Mouse (Mus musculus) hindbrain, embryonic 16.5 days (tissue): Measurements from ENCODE around the gene Fastkd5. TPM values are rescaled to one million over a fixed set of nuclear protein-coding genes. Genes with fewer than 3 reads are reported as not detected.

Experiments used
- ATAC-seq: fragments of 200-750 bp; cut with Nextera tagmentation; 2 replicates; pipeline ENCODE4 v1.8.0; 2017; ENCODE audit warnings: moderate TSS enrichment, moderate library complexity
- H3K27ac ChIP-seq: fragments of 300-500 bp; sonication (generic); 2 replicates; pipeline ENCODE4 v1.5.1; 2014; ENCODE audit warnings: low read depth, mild to moderate bottlenecking, control low read depth, low read length, moderate library complexity
- H3K27me3 ChIP-seq: fragments of 300-500 bp; sonication (generic); replicated peaks from 2 replicates; pipeline ENCODE4 v1.6.1; 2014; ENCODE audit warnings: low read length; ENCODE audit not compliant: control insufficient read depth, insufficient read depth
- H3K36me3 ChIP-seq: fragments of 300-500 bp; sonication (generic); 2 replicates; pipeline ENCODE4 v1.6.1; 2014; ENCODE audit warnings: mild to moderate bottlenecking, low read length, moderate library complexity, mixed read lengths; ENCODE audit not compliant: control insufficient read depth, insufficient read depth
- H3K4me1 ChIP-seq: fragments of 300-500 bp; sonication (generic); 2 replicates; pipeline ENCODE4 v1.6.1; 2014; ENCODE audit warnings: low read depth, low read length; ENCODE audit not compliant: control insufficient read depth, insufficient read depth
- H3K4me2 ChIP-seq: fragments of 300-500 bp; sonication (generic); 2 replicates; pipeline ENCODE4 v1.6.1; 2014; ENCODE audit warnings: mild to moderate bottlenecking, low read length, control low read depth, moderate library complexity
- H3K4me3 ChIP-seq: fragments of 300-500 bp; sonication (generic); 2 replicates; pipeline ENCODE4 v1.5.1; 2014; ENCODE audit warnings: mild to moderate bottlenecking, low read length, control low read depth, moderate library complexity
- H3K9ac ChIP-seq: fragments of 300-500 bp; sonication (generic); 2 replicates; pipeline ENCODE4 v1.6.1; 2014; ENCODE audit warnings: low read depth, mild to moderate bottlenecking, control low read depth, low read length, moderate library complexity
- H3K9me3 ChIP-seq: fragments of 300-500 bp; sonication (generic); 2 replicates; pipeline ENCODE4 v1.6.1; 2014; ENCODE audit warnings: mild to moderate bottlenecking, low read length, moderate library complexity; ENCODE audit not compliant: control insufficient read depth
- WGBS: fragments of 180-500 bp; shearing (Covaris S2); extraction: QIAGEN DNeasy Blood & Tissue Kit; methylation state at CpG from one replicate; pipeline ENCODE4 v1.1.7; 2014; 5-methylcytosine and 5-hydroxymethylcytosine counted together
- polyA plus RNA-seq: library from polyadenylated mRNA; unstranded; fragments of >200 nt; fragmentation: Nextera tagmentation; extraction: Ambion mirVana; gene quantifications from 2 replicates; pipeline ENCODE4 v1.2.1, GENCODE M21; 2015

Gene Fastkd5
- polyA plus RNA-seq: 9.7 and 10.8 TPM in 2 replicates

GRCm38 (mm10) chr2:130629839-130630203, at the start of gene Fastkd5, which contains the start of gene Ubox5:
Fastkd5 (minus strand) TSS chr2:130630027.
Ubox5 (minus strand) TSS chr2:130630038.
- H3K9ac ChIP-seq: peak within 1 kb of the TSS; percentile 90
- H3K27ac ChIP-seq: peak within 1 kb of the TSS; percentile 76
- ATAC-seq: peak; percentile 86
- peaks cover under 1% of the 10 kb centered on the region; the same call in 1 of the 2 replicates for H3K36me3 ChIP-seq
- H3K4me2 ChIP-seq: peak within 1 kb of the TSS; percentile 93
- H3K4me3 ChIP-seq: peak within 1 kb of the TSS; percentile 95
- peaks cover 8% of the 10 kb centered on the region for H3K27me3 ChIP-seq
- under 1% methylated on average over 20 of the region's 25 CpGs for WGBS
- H3K4me1 ChIP-seq: peaks cover 16% of the 10 kb centered on the region
- no peaks in the 10 kb centered on the region for H3K9me3 ChIP-seq

- H3K4me1 ChIP-seq: no peaks in the 10 kb centered on the region
- H3K4me3 ChIP-seq: no peak overlapping the region
- no peak for ATAC-seq
- peaks cover 59% of the 10 kb centered on the region for H3K36me3 ChIP-seq
- H3K9me3 ChIP-seq: no peaks in the 10 kb centered on the region
- H3K4me2 ChIP-seq: no peak overlapping the region
- WGBS: 96% methylated on average over 12 of the region's 12 CpGs
- H3K9ac ChIP-seq: no peak overlapping the region
- no peak overlapping the region for H3K27ac ChIP-seq
- H3K27me3 ChIP-seq: no peaks in the 10 kb centered on the region
These were observed 49.3 kb upstream of the Fastkd5 start for GRCm38 (mm10) chr2:130679154-130679553.

DNA sequence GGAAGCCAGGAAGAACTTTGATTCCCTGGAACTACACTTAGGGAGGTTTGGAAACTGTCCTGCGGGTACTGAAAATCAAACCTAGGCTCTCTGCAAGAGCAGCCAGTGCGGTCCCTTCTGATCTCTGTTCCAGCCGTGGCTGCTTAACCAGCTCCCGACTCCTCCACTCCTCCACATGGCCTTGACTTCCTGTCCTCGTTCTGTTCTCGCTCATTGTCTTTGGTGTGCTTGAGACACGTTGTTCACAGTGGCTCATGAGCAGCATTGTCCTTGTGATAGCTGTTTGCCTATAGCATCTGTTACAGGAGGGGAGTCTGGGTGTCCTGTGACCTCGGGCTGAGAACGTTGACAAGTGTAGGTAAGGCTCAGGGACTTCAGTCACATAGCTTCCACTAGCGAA, 47.4 kb upstream of the Fastkd5 start:
- ATAC-seq: no peak
- WGBS: 94% methylated on average over 10 of the region's 10 CpGs

DNA sequence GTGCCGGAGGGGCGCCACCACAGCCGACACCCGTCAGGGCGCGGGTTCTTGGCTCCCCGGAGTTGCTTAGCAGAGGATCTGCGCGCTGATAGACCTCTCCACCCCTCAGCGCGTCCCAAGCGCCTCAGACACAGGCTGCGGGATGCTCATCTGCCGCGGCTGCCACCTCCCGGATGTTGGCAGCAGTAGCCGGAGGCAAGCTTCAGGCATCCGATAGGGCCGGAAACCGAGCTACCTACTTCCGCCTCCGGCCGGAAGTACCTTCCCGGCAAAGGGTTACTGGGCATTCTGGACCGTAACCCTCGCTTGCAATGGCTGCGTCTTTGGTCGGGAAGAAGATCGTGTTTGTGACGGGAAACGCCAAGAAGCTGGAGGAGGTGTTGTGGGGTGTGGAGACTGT, 37.7 kb upstream of the Fastkd5 start, which contains the start of gene Itpa:
Itpa (plus strand) TSS at position 52 of the 400 bp plus-strand sequence.
- H3K27me3 ChIP-seq: no peaks in the 10 kb centered on the region
- H3K36me3 ChIP-seq: 0 out of 2 replicates have a peak, but pooled peaks cover 5% of the 10 kb centered on the region
- H3K4me3 ChIP-seq: peak within 1 kb of the TSS; percentile 58
- H3K27ac ChIP-seq: peak within 1 kb of the TSS; percentile 90
- H3K4me1 ChIP-seq: peaks cover 27% of the 10 kb centered on the region
- 1% methylated on average over 31 of the region's 31 CpGs for WGBS
- no peaks in the 10 kb centered on the region for H3K9me3 ChIP-seq
- H3K4me2 ChIP-seq: peak within 1 kb of the TSS; percentile 62
- peak; percentile 75 for ATAC-seq
- peak within 1 kb of the TSS; percentile 65 for H3K9ac ChIP-seq

More for the DNA sequence above, 47.4 kb upstream of the Fastkd5 start:
- no peak overlapping the region for H3K9ac ChIP-seq
- H3K27ac ChIP-seq: no peak overlapping the region
- H3K27me3 ChIP-seq: no peaks in the 10 kb centered on the region
- no peak overlapping the region for H3K4me2 ChIP-seq
- H3K9me3 ChIP-seq: no peaks in the 10 kb centered on the region
- H3K4me3 ChIP-seq: no peak overlapping the region
- peaks cover 69% of the 10 kb centered on the region for H3K36me3 ChIP-seq
- H3K4me1 ChIP-seq: no peaks in the 10 kb centered on the region

- Histone ChIP-seq H3K27ac (peak within 1 kb of the TSS; percentile 100), H3K4me1 (peaks cover 29% of the 10 kb centered on the region), H3K4me2 (peak within 1 kb of the TSS; percentile 75), H3K9me3 (no peaks in the 10 kb centered on the region), H3K4me3 (peak within 1 kb of the TSS; percentile 66), H3K36me3 (peaks cover 9% of the 10 kb centered on the region), H3K9ac (peak within 1 kb of the TSS; percentile 94), H3K27me3 (no peaks in the 10 kb centered on the region)
- under 1% methylated on average over 39 of the region's 40 CpGs for WGBS
- peak; percentile 98 for ATAC-seq
These were observed 34.4 kb upstream of the Fastkd5 start, which contains the start of gene Ddrgk1 for GRCm38 (mm10) chr2:130664102-130664701. Ddrgk1 (minus strand) TSS chr2:130664659.

DNA sequence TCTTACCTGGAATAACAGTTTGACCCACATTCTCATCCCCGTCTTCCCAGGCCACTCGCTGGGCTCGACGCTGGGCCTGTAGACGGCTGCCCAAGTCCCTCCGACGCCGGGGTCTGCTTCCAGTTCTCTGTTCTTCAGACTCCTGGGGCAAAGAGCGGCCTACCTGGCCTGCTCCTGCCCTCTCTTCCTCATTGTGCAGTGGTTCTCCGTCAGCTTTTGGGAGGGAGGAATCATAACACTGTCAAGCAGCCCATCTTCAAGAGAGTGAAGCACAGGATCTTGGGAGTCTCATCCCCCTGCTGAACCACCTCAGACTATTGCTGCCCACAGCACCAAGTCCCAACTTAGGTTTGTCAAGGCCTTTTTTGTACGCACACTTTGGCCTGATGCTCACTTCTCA, 33.5 kb upstream of the Fastkd5 start:
- H3K4me2 ChIP-seq: peak overlapping the region; percentile 75
- H3K27me3 ChIP-seq: no peaks in the 10 kb centered on the region
- peak overlapping the region; percentile 66 for H3K4me3 ChIP-seq
- H3K27ac ChIP-seq: no peak overlapping the region; the same call in 1 of the 2 replicates
- ATAC-seq: no peak
- peak overlapping the region; percentile 94 for H3K9ac ChIP-seq
- peaks cover 23% of the 10 kb centered on the region for H3K4me1 ChIP-seq
- 88% methylated on average over 11 of the region's 11 CpGs for WGBS
- no peaks in the 10 kb centered on the region for H3K9me3 ChIP-seq
- peaks cover 16% of the 10 kb centered on the region for H3K36me3 ChIP-seq

- peaks cover 43% of the 10 kb centered on the region for H3K36me3 ChIP-seq
- 96% methylated on average over 10 of the region's 10 CpGs for WGBS
- no peak for ATAC-seq
These were observed 28.7 kb upstream of the Fastkd5 start for GRCm38 (mm10) chr2:130658530-130658929.

DNA sequence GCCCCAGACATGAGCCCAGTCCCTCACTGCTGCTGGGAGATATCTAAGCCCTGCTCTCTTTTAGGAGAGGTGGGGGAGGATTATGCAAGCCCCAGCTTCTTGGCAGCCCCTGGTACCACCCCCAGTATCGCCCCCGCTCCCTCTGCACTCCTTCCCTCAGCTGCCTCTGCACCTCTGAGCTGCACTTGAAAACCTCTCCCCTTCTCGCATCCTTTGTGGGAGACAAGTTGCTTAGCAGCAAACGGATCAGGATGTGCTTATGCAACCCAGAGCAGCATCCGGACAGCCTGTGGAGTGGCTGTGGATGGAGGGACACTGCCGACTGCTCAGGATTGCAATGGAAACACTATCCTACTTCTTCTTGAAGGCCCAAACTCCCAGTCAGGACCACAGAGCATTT, 27.7 kb upstream of the Fastkd5 start:
- no peak for ATAC-seq
- Histone ChIP-seq H3K9me3 (no peaks in the 10 kb centered on the region), H3K4me1 (peaks cover 2% of the 10 kb centered on the region; the same call in 1 of the 2 replicates), H3K36me3 (peaks cover 43% of the 10 kb centered on the region), H3K9ac (no peak overlapping the region), H3K4me3 (no peak overlapping the region), H3K4me2 (no peak overlapping the region), H3K27me3 (no peaks in the 10 kb centered on the region), H3K27ac (no peak overlapping the region)
- WGBS: 89% methylated on average over 6 of the region's 6 CpGs

More at GRCm38 (mm10) chr2:130658530-130658929, 28.7 kb upstream of the Fastkd5 start:
- H3K27me3 ChIP-seq: no peaks in the 10 kb centered on the region
- no peak overlapping the region for H3K9ac ChIP-seq
- H3K27ac ChIP-seq: no peak overlapping the region
- peaks cover 11% of the 10 kb centered on the region for H3K4me1 ChIP-seq
- no peak overlapping the region for H3K4me2 ChIP-seq
- H3K9me3 ChIP-seq: no peaks in the 10 kb centered on the region
- H3K4me3 ChIP-seq: no peak overlapping the region

DNA sequence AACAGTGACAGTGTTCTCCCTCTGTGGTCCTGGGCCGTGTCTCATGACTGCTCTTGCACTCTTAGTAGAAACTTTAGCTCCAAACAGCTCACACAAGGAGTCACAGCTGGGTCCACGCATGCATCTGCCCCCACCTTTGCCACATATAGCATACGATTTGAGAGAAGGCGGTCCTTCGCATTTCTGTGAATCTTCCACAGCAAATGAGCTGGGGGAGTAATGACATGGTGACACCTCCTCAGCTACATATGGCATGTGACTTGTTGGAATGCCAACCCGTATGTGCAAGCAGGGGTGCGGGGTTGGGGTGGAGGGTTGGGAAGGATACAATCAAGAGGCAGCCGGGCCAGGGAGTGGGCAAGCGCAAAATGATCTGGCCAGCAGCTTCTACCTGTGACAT, 26.7 kb upstream of the Fastkd5 start:
- Histone ChIP-seq H3K27me3 (no peaks in the 10 kb centered on the region), H3K36me3 (peaks cover 46% of the 10 kb centered on the region), H3K4me3 (no peak overlapping the region), H3K9me3 (no peaks in the 10 kb centered on the region), H3K27ac (no peak overlapping the region), H3K4me1 (no peaks in the 10 kb centered on the region), H3K4me2 (no peak overlapping the region), H3K9ac (no peak overlapping the region)
- no peak for ATAC-seq
- 92% methylated on average over 9 of the region's 9 CpGs for WGBS
